Mouse (Mus musculus) cerebellum, adult 9-10 months (tissue): ENCODE measurements at regions not wholly inside any gene's neighbourhood (a gene's known extent, or its start where the extent isn't known, plus 50 kb on each side); places are given as distances from the start of the nearest gene placed in this dataset.

ENCODE experiments used
- DNase-seq: peaks from one replicate; pipeline ENCODE4 v3.0.0; 2022

- DNase-seq = no peak
Measured at GRCm38 (mm10) chr1:194161469-194161868, 456.5 kb upstream of the Plxna2 start.

- no peak for DNase-seq
Measured at GRCm38 (mm10) chr1:194160761-194161461, 457.1 kb upstream of the Plxna2 start.

GRCm38 (mm10) chr1:194157268-194157667 lies 460.8 kb upstream of the Plxna2 start:
- DNase-seq = no peak

GRCm38 (mm10) chr1:194148416-194149364 lies 469.3 kb upstream of the Plxna2 start:
- no peak for DNase-seq

GRCm38 (mm10) chr1:194117631-194118360 lies 500.2 kb upstream of the Plxna2 start:
- DNase-seq = no peak

GRCm38 (mm10) chr1:194114399-194114798 lies 503.6 kb upstream of the Plxna2 start:
- DNase-seq = no peak

GRCm38 (mm10) chr1:194111931-194112330 lies 506.1 kb upstream of the Plxna2 start:
- no peak for DNase-seq

- no peak for DNase-seq
Measured at GRCm38 (mm10) chr1:194109172-194110071, 508.6 kb upstream of the Plxna2 start.

- DNase-seq = no peak
Measured at GRCm38 (mm10) chr1:194108132-194108531, 509.9 kb upstream of the Plxna2 start.

GRCm38 (mm10) chr1:194107271-194107938 lies 510.6 kb upstream of the Plxna2 start:
- DNase-seq = no peak

- no peak for DNase-seq
Measured at GRCm38 (mm10) chr1:194089918-194090548, 528.0 kb upstream of the Plxna2 start.

GRCm38 (mm10) chr1:194058512-194058911 lies 559.5 kb upstream of the Plxna2 start:
- no peak for DNase-seq

- no peak for DNase-seq
Measured at GRCm38 (mm10) chr1:194056544-194056943, 561.5 kb upstream of the Plxna2 start.

GRCm38 (mm10) chr1:194049746-194050351 lies 568.2 kb upstream of the Plxna2 start:
- no peak for DNase-seq

GRCm38 (mm10) chr1:194041393-194042352 lies 576.3 kb upstream of the Plxna2 start:
- DNase-seq = no peak

- no peak for DNase-seq
Measured at GRCm38 (mm10) chr1:194038711-194039110, 579.3 kb upstream of the Plxna2 start.

GRCm38 (mm10) chr1:194034199-194034883 lies 583.7 kb upstream of the Plxna2 start:
- no peak for DNase-seq

- DNase-seq = no peak
Measured at GRCm38 (mm10) chr1:194032603-194033002, 585.4 kb upstream of the Plxna2 start.
